Mouse (Mus musculus) heart, adult 11 months (tissue): Measurements from ENCODE around the gene Suclg2.

Experiments used
- DNase-seq: peaks from one replicate; pipeline ENCODE4 v3.0.0; 2022

The Suclg2 gene

GRCm38 (mm10) chr6:95699326-95699725 is 19.3 kb downstream of the Suclg2 start:
- peak; percentile 74 for DNase-seq

- peak; percentile 44 for DNase-seq
These were observed 20.0 kb downstream of the Suclg2 start for GRCm38 (mm10) chr6:95698536-95699162.

GRCm38 (mm10) chr6:95694910-95695309 is 23.7 kb downstream of the Suclg2 start:
- DNase-seq = peak; percentile 73

GRCm38 (mm10) chr6:95685242-95685641 is 33.4 kb downstream of the Suclg2 start:
- peak; percentile 59 for DNase-seq

DNA sequence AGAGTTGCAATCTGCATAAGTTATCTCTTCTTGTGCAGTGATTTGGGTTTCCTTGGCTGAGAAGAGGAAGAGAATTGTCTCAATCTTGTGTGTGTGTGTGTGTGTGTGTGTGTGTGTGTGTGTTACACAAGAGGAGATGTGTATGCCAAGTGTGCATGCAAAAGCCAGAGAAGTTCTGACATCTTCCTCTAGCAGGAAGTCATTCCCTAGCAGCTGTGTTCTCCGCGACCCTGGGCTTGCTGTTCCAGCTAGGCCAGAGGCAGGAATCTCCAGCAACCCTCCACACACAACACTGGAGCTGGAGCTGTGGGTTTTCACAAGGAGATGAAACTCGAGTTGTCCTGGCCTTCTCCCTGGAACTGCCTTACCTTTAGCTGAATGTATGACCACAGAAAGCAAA is 38.9 kb downstream of the Suclg2 start:
- DNase-seq = peak; percentile 87

- DNase-seq = peak; percentile 61
These were observed 39.3 kb downstream of the Suclg2 start for GRCm38 (mm10) chr6:95679261-95679660.

DNA sequence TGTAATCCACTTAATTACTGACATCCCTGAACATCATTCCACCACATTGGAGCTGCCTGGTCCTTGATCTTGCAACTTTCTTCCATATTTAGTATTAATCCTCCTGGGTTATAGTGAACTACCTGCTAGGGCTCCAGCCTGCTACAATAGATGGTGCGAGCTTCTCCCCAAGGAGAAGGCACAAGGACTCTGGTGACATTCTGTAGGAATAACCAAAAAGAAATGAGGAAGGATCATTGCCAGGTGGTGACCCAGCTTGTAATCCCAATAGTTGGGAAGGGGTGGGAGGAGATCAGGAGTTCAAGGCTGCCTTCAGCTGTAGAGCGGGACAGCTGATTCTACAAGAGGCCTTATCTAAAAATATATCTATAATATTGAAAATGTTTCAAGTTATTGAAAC is 41.6 kb downstream of the Suclg2 start:
- DNase-seq = peak; percentile 66

GRCm38 (mm10) chr6:95676439-95676838 is 42.2 kb downstream of the Suclg2 start:
- peak; percentile 41 for DNase-seq

DNA sequence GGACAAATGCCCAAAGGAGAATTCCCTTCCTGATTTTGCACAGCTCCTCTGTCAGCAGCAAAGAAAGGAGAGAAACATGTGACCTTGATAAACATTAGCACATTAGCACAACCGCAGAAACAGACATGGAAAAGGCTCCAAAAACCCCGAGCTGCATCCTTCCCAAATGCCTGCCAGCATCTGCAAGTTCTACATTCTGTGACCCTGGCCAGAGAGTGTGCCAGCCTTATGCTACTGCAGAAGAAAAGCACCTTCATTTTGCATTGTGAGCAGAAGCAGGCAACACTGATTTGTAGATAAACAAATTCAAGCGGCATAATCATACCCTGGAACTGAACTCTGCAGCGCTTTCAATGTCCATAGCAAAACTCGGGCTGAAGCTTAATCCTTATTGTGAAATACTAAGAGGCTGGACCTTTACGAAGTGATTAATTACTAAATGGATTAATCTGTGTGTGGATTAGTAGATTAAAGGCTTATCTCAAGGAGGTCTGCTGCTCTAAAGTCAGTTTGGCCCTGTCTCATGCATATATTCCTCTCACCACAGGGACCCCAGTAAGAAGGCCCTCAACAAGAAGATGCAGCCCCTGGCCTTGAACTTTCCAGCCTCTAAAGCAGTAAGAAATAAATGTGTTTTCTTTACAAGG is 43.4 kb downstream of the Suclg2 start:
- DNase-seq = peak; percentile 64

DNA sequence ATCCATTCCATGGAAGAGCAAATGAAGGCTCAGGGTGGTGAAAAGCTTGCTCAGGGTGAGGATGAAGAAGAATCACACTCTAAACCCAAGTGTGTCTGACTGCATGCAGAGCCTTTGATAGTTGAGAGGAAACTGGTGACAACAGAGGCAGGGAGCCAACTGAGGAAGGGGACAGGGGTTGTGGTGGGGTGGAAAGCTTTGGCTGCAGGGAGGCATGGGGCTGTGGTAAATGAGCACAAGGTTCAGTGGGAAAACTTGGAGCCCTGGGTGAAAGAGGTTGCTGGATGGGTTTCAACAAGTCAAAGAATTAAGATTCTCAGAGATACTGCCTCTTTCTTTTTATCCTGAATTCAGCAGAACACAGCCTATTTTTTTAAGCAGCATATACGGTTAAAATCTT is 43.9 kb downstream of the Suclg2 start:
- DNase-seq = peak; percentile 63

GRCm38 (mm10) chr6:95669335-95669729 is 49.3 kb downstream of the Suclg2 start:
- DNase-seq = peak; percentile 78

DNA sequence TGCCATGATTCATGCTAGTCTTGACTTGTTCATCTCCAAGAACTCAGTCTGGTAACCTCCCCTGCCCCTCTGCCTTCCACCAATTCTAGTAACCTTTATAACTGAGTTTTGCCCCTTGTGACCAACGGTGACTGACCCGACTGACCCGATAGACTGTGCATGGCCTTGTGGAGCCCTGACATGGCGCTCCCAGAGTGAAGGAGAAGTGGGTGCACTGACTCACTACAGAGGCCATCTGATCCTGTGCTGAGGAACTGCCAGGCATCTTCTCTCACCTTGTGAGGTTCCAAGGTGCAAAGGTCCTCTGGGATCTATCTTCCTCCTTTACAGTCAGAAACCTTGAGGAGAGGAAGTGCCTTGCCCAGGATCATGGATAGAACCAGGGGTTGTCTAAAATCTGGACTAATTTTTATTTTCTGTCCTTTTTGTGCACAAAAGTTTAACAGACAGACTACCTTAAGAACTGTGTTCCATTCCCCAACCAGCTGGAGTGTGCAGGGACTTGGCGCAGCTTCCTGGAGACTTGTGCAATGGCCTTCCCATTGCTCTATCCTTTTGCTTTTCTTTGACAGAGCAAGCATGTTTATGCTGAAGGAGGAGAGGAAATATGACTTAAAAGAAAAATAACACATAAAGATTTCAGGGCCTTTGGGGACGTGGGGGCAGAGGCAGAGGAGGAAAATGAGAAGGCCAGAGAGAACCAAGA is 49.8 kb downstream of the Suclg2 start:
- peak; percentile 49 for DNase-seq

- peak; percentile 61 for DNase-seq
These were observed 60.9 kb downstream of the Suclg2 start for GRCm38 (mm10) chr6:95657671-95658070.

- DNase-seq = peak; percentile 65
These were observed 64.9 kb downstream of the Suclg2 start for GRCm38 (mm10) chr6:95653662-95654061.

DNA sequence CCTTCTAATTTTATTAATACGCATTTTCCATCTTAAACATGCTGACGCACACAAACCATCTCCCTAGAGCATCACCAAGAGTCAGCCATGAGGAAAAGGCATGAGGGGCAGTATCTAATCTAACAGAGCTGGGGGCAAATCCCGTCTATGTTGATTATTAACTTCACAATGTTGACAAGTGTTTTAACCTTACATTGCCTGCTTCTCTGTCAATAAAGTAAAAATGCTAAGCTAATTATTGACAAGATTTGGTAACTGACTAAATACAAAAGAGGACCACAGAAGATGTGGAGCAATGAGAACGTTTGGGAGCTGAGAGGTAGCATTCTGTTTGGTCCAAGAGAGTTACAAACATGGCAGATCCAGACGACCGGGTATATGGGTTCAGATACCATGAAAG is 65.8 kb downstream of the Suclg2 start:
- peak; percentile 24 for DNase-seq

- DNase-seq = peak; percentile 57
These were observed 67.2 kb downstream of the Suclg2 start for GRCm38 (mm10) chr6:95651391-95651876.

GRCm38 (mm10) chr6:95650082-95650722 is 68.4 kb downstream of the Suclg2 start:
- peak; percentile 60 for DNase-seq

GRCm38 (mm10) chr6:95649123-95649663 is 69.4 kb downstream of the Suclg2 start:
- DNase-seq = peak; percentile 52

GRCm38 (mm10) chr6:95637416-95637815 is 81.2 kb downstream of the Suclg2 start:
- DNase-seq = no peak

- no peak for DNase-seq
These were observed 83.2 kb downstream of the Suclg2 start for GRCm38 (mm10) chr6:95635411-95635810.

DNA sequence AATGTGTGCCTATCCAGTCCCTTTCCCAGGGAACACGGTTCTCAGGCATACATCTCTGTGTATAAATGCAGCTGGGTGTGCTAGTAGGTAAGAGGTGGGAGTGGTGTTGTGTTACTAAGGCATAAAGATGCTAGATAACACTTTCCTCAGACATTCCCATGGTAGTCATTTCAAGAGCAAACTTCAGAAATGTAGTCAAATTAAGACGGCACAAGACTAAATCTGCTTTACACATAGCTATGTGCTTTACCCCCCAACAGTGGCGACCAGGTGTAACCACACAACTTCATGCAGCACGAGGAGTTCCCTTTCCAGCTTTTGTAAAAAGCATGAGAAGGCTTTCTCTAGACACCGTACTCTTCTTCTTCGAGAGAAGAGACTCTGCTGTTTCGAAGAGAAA is 89.5 kb downstream of the Suclg2 start:
- DNase-seq = no peak

GRCm38 (mm10) chr6:95621821-95622220 is 96.8 kb downstream of the Suclg2 start:
- peak; percentile 97 for DNase-seq

DNA sequence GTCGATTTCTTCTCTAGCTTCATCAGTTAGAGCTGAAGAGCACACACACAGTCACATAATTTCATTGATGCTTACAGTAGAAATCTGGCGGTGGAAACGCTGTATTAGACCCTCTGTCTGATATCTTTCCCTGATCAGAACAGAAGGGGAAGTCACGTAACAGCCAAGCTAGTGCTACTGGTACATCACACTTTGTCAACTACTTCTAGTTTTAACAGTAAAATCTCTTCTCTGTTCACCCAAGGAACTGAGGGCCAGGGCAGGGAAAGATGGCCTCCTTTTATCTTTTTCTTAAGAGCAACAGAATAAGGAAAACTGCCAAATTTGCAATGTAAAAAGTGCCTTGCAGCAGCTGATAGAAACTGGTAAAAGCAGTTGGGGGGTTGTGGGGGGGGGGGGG is 97.8 kb downstream of the Suclg2 start:
- no peak for DNase-seq
